Mouse (Mus musculus): ENCODE data around the gene Spout1.
"Not testable (repeated sequence)": the region's sequence is repeated elsewhere in the genome, so short reads cannot be mapped to it uniquely, and the experiment has no call there.

The Spout1 gene

GRCm38 (mm10) chr2:30176561-30176960, 1.7 kb downstream of the Spout1 start:
- DNase-seq: no peak

- no peak for DNase-seq
Observed at GRCm38 (mm10) chr2:30175897-30176296, 2.4 kb downstream of the Spout1 start.

GRCm38 (mm10) chr2:30173541-30174240, 4.6 kb downstream of the Spout1 start:
- DNase-seq: peak; percentile 93

GRCm38 (mm10) chr2:30171997-30172382, 6.3 kb downstream of the Spout1 start:
- DNase-seq: no peak

- DNase-seq: peak; percentile 99
Observed at GRCm38 (mm10) chr2:30171371-30171996, 6.8 kb downstream of the Spout1 start, which contains the start of gene Endog. Endog (plus strand) TSS chr2:30171493.

GRCm38 (mm10) chr2:30166677-30167076, 11.6 kb downstream of the Spout1 start:
- no peak for DNase-seq

GRCm38 (mm10) chr2:30164340-30164932, 13.8 kb downstream of the Spout1 start:
- no peak for DNase-seq

GRCm38 (mm10) chr2:30161809-30162208, 16.4 kb downstream of the Spout1 start:
- no peak for DNase-seq

GRCm38 (mm10) chr2:30159871-30160270, 18.4 kb downstream of the Spout1 start:
- DNase-seq: not testable (repeated sequence)

GRCm38 (mm10) chr2:30152616-30153015, 25.6 kb downstream of the Spout1 start:
- no peak for DNase-seq

- DNase-seq: no peak
Observed at GRCm38 (mm10) chr2:30151840-30152239, 26.4 kb downstream of the Spout1 start.

GRCm38 (mm10) chr2:30147466-30147865, 30.8 kb downstream of the Spout1 start:
- peak; percentile 96 for DNase-seq

GRCm38 (mm10) chr2:30144436-30144835, 33.8 kb downstream of the Spout1 start:
- no peak for DNase-seq

- peak; percentile 68 for DNase-seq
Observed at GRCm38 (mm10) chr2:30140021-30140420, 38.2 kb downstream of the Spout1 start.

GRCm38 (mm10) chr2:30136458-30136857, 41.8 kb downstream of the Spout1 start:
- no peak for DNase-seq

- DNase-seq: peak; percentile 91
Observed at GRCm38 (mm10) chr2:30134928-30135620, 43.2 kb downstream of the Spout1 start.

GRCm38 (mm10) chr2:30134378-30134711, 43.9 kb downstream of the Spout1 start:
- no peak for DNase-seq

- peak; percentile 100 for DNase-seq
Observed at GRCm38 (mm10) chr2:30133613-30134377, 44.5 kb downstream of the Spout1 start, which contains the start of gene Tbc1d13. Tbc1d13 (plus strand) TSS chr2:30133746.

GRCm38 (mm10) chr2:30132801-30133612, 45.3 kb downstream of the Spout1 start:
- peak; percentile 95 for DNase-seq

- not testable (repeated sequence) for DNase-seq
Observed at GRCm38 (mm10) chr2:30131240-30131639, 47.0 kb downstream of the Spout1 start.

- DNase-seq: no peak
Observed at GRCm38 (mm10) chr2:30130156-30130555, 48.1 kb downstream of the Spout1 start.

GRCm38 (mm10) chr2:30128789-30129188, 49.5 kb downstream of the Spout1 start:
- DNase-seq: no peak

Measured in heart, adult 11 months (tissue).